Mouse (Mus musculus): ENCODE data around the gene Acan.

Acan gene

GRCm38 (mm10) chr7:79139891-79140591 is 86.8 kb downstream of the Acan start:
- DNase-seq (ENCODE audit: low spot score) = no peak

DNA sequence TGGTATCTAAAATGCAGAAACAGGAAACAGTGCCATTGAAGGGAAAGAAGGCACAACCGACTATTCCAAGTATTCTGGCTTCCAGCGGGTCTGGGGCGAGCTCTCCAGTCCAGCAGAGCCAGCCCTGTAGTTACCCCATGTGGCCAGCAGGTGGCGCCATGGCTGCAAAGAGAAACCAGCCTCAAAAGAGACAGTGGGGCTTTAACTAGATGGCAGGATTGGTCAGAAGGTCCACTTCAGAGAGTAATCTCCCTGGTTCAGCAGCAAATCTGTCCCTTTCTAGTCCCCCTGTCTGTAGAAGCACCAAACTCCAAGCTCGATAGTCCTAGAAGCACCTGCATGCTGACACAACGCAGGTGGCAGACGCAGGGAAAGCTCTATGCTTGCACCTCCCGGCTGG is 87.6 kb downstream of the Acan start:
- DNase-seq (ENCODE audit: low spot score) = peak; percentile 69

DNA sequence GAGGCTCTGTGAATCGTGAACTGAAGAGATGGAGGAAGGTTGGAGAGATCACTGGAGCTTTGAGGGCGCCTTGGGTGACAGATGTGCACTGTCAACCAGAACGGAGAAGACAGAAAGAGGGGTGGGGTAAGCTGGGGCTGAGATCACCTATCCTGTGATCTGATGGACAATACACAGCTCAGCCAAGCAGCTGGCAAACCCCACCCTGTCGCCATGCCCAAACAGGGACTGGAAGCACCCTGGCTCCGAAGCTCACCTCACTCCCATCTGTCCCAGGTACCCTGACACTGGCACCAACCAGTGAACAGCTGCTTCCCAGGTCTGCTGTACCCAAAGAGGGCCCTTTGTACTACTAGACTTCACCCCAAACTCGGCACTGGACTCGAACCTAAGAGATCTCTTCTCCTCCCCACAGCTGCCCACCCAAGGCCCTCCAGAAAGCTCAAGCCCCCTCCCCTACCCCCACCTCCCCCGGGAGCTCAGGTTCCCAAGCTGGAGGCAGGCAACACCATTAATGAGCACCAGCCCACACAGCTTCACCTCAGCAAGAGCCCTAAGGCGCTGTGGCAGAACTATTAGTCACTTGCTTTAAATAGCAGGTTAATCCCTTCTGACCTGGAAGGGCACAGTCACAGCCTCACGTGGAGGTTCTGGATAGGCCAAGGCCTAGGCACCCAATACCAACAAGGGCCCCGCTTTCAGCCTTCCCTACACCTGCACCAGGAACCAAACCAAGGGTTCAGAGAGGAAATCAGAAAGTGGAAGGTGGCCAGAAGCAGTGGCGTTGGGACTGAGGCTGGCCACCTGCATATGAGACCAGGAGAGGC is 93.9 kb downstream of the Acan start:
- no peak for DNase-seq (ENCODE audit: low spot score)

DNA sequence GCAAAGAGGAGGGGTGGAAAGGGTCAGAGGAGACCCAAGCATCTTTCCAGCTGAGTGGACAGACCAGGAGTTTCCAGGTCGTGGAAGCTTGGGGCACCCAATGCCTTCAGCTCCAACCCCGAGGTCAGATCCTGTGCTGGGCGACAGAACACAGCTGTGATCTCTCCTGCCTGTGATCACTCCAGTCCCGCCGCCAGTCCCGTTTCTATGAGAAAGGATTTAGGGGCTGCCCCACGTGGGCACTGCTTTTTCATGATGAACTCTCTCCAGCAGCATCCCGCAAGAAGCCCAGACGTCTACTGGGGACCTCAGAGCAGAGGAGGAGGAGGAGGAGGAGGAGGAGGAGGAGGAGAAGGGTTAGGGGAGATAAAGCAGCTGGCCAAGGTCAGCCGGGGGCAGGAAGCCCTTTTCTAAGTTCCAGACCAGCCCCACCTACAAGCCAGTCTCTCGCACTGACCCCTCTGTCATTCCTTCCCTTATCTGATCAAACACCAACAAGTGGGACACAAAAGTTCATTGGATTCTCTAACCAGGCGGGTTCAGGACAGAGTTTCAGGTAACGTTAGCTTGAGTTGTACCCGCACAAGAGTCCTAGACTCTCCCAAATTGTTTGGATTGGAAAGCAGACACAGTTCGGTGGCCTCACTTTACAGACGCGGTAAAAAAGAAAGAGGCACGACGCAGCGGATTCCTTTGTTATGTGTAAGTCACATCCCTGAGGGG is 94.8 kb downstream of the Acan start:
- no peak for DNase-seq (ENCODE audit: low spot score)

DNA sequence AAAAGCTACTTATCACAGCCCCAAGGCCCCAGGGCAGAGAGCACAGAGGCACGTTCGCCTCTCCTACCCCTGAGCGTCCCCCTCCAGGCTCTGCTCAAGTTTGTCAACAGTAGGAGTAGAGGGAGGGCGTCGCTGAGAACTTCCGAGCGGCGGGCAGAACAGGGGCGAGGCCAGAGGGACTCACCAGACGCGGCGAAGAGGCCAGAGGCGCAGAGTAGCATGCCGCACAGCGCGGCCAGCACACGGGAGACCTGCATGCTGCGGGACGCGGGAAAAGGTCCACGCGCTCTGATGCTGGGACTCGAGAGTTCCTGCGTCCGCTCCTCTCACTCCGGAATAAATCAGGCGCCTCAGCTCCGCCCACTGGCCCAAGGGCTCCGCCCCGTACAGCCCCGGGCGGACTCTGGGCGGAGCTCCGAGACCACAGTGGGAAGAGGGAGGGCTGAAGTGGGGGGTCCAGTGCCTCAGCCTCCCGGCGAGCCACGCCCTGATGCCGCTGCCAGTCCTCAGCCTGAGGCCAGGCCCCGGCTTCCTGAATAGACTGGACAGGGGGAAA is 95.5 kb downstream of the Acan start, which contains the start of gene Mfge8:
TSS of gene Mfge8 (minus strand) at position 350 of the 556 bp plus-strand sequence.
- peak; percentile 51 for DNase-seq (ENCODE audit: low spot score)

- DNase-seq (ENCODE audit: low spot score) = no peak
These were observed 96.2 kb downstream of the Acan start for GRCm38 (mm10) chr7:79149522-79149921.

GRCm38 (mm10) chr7:79159406-79159805 is 106.1 kb downstream of the Acan start:
- DNase-seq (ENCODE audit: low spot score) = no peak

Data from left cerebral cortex, adult 11 months (tissue).